Mouse (Mus musculus) cerebellum, adult 8-10 months (tissue): ENCODE measurements around the gene Gm49345.

Experiments used
- DNase-seq: peaks from one replicate; pipeline ENCODE4 v3.0.0; 2022

The Gm49345 gene

GRCm38 (mm10) chr13:67637294-67638007, at the start of gene Gm49345, which contains the start of gene Zfp729a:
Gene Gm49345, minus strand, starts transcription at chr13:67637769.
Gene Zfp729a, minus strand, starts transcription at chr13:67637791.
- peak; percentile 78 for DNase-seq

GRCm38 (mm10) chr13:67686971-67687370, 49.4 kb upstream of the Gm49345 start, which contains the start of gene Zfp738:
Gene Zfp738, minus strand, starts transcription at chr13:67687071.
- no peak for DNase-seq

GRCm38 (mm10) chr13:67683841-67684240, 46.3 kb upstream of the Gm49345 start:
- peak; percentile 2 for DNase-seq

GRCm38 (mm10) chr13:67682959-67683735, 45.6 kb upstream of the Gm49345 start:
- DNase-seq: peak; percentile 78

GRCm38 (mm10) chr13:67674902-67675301, 37.3 kb upstream of the Gm49345 start:
- no peak for DNase-seq

GRCm38 (mm10) chr13:67652496-67652895, 14.9 kb upstream of the Gm49345 start:
- DNase-seq: no peak

- peak; percentile 3 for DNase-seq
Observed at GRCm38 (mm10) chr13:67610108-67610507, 27.5 kb downstream of the Gm49345 start.

- DNase-seq: peak; percentile 85
Observed at GRCm38 (mm10) chr13:67609066-67609876, 28.3 kb downstream of the Gm49345 start, which contains the start of gene Zfp729b. Gene Zfp729b, minus strand, starts transcription at chr13:67609707.

GRCm38 (mm10) chr13:67572591-67573189, 64.9 kb downstream of the Gm49345 start:
- no peak for DNase-seq

- no peak for DNase-seq
Observed at GRCm38 (mm10) chr13:67553730-67554129, 83.8 kb downstream of the Gm49345 start, which contains the start of gene Zfp748. Gene Zfp748, minus strand, starts transcription at chr13:67553830.

GRCm38 (mm10) chr13:67552505-67553346, 84.8 kb downstream of the Gm49345 start:
- peak; percentile 86 for DNase-seq

- DNase-seq: no peak
Observed at GRCm38 (mm10) chr13:67545941-67546340, 91.6 kb downstream of the Gm49345 start.
